Mouse (Mus musculus) hematopoietic stem cell, adult 5-6 weeks (primary cell): ENCODE results near the gene Ccdc69. TPM values are rescaled to one million over a fixed set of nuclear protein-coding genes. Genes with fewer than 3 reads are reported as not detected.
"Not testable (repeated sequence)": the region's sequence is repeated elsewhere in the genome, so short reads cannot be mapped to it uniquely, and the experiment has no call there.

Experiments used
- ATAC-seq, 2 experiments: fragments of 125-278 bp in 1 of 2; replicated peaks in 1 of 2; 2 replicates each; pipeline ENCODE4 v1.8.0; 2016 to 2017; ENCODE audit warnings: inconsistent platforms in 2 of 2, mild to moderate bottlenecking in 2 of 2, moderate number of reproducible peaks in 2 of 2, low read depth in 1 of 2, moderate TSS enrichment in 1 of 2; ENCODE audit not compliant: low FRiP score in 2 of 2, poor library complexity in 2 of 2, severe bottlenecking in 2 of 2, insufficient read depth in 1 of 2, low TSS enrichment in 1 of 2
- total RNA-seq: library from RNA; stranded (forward); fragments of 172-1452, 232-1000 nt; gene quantifications from 2 replicates; pipeline ENCODE4 v1.2.3, GENCODE M21; 2017

Gene Ccdc69
- total RNA-seq, 1 experiment from 2014 or later: 47.6 TPM

DNA sequence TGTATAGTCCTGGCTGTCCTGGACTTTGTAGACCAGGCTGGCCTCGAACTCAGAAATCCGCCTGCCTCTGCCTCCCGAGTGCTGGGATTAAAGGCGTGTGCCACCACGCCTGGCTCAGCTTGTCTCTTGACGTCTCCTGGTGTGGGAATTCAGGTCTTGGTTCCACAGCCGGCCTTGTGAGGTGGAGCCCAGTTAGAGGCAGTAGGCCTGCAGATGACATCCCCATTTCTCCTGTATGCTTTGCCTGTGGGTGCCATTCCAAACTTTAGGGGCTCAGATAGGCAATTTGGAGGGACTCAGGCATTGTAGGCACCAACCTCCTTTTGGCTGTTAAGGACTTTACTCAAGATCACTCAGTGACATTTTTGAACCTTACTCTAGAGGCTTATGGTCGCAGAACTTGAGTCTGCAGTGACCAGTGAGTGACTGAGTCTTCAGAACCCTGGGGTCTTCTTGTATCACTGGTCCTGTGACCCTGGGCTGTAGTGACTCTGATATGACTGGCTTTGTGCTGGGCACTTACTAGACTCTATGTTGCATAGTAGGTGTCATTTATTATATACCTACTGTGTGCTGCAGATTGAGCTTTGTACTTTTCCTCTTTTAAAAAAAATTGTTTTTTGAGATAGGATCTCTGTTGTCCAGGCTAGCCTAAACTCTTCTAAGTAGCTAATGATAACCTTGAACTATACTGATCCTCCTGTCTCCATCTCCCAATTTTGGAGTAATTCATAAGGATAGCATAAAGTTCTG, 21.3 kb upstream of the Ccdc69 start:
- ATAC-seq: no peak

DNA sequence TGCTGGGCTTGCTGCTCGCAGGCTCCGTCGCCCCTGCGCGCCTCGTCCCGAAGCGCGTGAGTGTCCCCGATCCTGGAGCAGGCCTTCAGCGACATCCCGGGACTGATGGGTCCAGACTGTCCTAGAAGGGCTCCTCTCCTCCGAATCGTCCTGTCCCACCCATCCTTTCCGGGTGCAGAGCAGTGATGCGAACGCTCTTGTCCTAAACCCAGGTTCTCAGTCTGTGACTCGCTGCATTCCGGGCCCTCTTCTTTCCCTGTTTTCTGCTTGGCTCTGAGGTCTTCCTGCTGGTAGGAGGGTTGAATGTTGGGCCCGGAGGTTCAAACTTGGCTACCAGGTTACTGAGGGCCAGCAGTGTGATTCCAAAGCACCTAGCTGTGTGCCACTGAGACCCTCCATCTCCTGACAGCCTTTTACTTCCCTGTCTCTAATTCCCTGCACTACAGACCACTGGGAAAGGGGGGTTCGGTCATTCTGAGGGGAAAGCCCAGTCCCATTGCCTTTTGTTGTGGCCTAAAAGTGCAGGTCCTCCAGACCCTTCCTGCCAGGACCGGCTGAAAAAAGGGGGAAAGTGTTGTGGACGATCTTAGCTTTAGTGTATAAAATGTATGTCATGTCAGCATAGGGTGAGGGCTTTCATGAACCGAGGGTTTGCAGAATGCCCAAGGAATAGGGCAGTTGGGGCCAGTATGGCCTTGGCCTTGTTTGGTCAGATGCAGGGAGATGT, 20.4 kb upstream of the Ccdc69 start:
- no peak; a peak in 1 of 4 replicates for ATAC-seq

DNA sequence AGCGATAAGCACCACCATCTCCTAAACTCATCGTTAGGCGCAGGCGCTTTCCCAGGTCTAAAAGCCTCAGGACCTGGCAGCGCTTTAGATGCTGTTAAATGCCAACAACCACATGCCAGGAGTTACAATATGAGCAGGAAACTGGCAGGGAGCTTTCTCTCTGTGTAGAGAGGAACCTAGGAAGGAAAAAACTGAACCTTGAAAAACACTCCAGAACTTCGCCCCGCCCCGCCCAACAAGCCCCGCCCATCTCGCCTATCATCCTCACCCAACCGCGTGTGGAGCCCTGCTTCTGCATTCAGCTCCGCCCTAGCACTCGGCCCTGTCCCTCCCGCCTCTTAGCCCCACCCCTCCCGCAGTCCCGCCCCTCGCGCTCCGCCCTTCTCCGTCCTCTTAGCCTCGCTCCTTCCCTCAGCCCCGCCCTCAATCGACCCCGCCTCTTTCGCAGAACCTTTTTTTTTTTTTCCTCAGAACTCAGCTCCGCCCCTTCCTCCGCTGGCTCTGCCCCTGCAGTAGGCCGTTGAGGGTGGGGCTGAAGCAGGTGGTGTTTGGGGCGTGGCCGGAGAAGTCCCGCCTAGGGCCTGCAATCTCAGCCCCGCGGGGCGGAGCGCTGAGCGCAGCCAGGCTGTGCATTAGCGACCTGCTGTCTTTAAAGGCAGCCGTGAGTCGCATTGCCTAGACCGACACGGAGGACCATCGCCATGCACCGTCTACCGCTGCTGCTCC, 19.7 kb upstream of the Ccdc69 start, which contains the start of gene Gm2a:
Gm2a (plus strand) TSS at position 653 of the 726 bp plus-strand sequence.
- ATAC-seq: peak; percentile 93

DNA sequence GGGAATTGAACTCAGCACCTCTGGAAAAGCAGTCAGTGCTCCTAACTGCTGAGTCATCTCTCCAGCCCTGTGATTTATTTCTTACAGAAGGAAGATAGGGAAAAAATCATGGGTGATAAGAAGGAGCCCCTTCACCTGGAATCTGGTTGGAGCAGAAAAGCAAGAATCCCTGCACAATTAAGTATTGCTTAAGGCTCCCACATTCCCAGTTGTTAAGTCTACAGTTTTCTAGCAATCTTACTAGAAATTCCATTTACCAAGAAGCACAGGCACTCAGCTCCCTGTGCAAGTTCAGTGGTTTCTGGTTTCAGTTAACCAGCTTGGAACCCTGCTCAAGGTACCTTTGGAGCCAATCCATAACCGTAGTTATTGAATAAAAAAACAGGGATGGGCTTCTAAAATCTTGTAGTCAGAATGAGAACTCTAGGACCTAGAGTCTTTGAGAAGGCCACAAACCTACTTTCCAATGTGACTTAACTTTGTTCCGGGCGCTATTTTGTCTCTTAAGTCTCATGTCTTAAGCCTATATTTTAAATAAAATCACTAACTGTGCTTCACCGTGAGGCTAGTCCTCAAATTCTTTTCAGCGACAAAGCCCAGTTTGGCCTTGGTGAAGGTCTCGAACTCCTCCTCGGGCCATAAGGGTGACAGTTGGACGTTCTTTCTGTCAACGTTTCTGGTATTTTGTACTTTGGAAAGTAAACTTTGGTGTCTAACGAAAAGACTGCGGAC, 19.0 kb upstream of the Ccdc69 start:
- no peak for ATAC-seq

DNA sequence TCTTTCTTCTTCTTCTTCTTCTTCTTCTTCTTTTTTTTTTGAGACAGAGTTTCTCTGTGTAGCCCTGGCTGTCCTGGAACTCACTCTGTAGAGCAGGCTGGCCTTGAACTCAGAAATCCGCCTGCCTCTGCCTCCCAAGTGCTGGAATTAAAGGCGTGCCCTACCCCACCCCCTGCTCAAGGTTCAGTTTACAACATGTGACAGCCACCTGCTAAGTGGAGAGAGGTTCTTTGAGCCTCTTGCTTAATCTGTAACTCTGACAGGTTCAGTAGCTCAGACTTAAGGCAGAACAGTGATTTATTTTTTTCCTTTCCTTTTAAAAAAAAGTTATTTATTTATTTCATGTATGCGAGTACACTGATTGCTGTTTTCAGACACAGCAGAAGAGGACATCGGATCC, 18.4 kb upstream of the Ccdc69 start:
- ATAC-seq: not testable (repeated sequence)

DNA sequence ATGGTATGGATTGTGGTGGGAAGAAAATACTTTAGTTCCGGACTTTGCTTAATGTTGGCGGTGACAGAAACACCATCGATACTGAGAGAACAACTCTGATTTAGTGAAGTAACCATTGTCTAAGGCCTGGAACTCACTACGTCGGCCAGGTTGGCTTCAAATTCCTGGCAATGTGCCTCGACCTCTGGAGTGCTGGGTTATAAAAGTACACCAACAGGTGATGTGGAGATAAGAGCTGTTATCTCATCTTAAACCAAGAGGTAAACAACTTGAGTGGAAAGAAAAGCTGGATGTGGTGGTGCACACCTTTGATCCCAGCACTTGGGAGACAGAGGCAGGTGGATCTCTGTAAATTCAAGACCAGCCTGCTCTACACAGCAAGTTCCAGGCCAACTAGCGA, 15.2 kb upstream of the Ccdc69 start:
- ATAC-seq: no peak

DNA sequence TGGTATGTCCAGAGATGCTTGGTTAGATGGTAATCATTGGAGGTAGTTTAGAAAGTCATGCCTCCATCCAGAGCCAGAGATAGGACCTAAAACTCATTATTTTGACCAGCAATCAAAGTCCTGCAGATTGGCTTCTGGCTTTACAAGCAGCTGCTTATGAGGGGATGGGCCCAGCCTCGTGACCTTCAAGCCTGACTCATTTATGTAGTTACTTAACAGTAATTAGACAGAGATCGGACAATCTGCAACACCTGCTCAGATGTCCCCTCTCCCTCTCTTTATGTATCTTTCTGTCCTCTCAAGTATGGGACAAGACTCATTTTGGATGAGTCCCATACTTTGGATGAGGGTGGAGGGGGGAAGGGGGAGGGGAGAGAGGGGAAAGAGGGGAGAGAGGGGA, 12.0 kb upstream of the Ccdc69 start:
- no peak for ATAC-seq

DNA sequence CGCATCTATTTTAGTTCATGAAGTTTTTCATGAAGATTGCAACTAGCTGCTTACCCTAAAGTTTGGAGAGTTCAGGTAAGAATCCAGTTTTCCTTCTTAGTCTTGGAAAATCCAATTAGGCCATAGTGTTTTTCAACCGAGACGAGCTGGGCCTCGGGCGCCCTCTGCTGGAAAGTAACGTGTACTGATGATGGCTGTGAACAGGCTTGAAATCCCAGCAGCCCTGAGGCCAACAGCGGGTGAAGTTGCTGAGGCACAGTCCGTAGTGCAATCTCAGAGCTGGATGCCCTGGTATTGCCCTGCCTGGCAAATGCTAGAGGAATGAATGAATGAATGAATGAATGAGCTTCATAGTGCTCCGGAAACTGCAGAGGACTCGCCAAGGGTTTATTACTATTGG, 9.1 kb upstream of the Ccdc69 start:
- ATAC-seq: peak; percentile 58 to 93; a peak in 3 of 4 replicates

DNA sequence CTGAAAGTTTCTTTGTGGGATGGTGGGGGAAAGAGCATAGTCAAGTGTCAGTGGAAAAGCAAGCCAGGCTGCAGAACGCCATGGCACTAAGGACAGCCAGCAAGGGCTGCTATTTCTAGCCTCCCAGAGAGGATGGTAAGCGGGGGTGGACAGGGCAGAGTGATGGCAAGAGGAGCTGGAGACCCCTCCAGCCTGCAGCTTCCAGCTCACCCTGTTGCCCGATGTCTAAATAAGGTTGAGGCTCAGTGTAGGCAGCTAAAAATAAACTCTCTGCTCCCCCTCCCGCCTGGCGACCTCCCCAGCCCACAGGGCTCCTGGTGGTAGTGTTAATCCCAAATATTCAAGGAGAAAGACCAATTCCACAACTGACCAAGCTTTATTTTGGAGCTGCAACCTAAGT, 7.5 kb upstream of the Ccdc69 start:
- ATAC-seq: no peak

DNA sequence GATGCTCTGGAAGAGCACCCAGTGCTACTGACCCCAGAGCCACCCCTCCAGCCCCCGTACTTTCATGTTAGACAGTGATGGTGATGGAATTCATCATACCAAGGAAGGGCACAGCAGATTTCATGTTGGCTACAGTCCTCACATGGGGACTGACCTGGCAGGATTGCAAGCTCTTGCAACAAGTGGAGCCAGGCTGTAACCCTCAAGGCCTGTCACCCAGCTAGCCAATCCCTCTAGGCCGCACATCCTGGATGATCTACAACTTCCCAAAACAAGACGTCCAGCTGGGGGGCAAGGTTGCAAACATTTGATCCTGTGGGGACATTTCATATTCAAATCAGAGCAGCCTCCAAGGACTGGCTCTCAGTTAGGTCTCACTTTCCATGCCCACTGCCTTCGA, 6.7 kb upstream of the Ccdc69 start:
- no peak for ATAC-seq

DNA sequence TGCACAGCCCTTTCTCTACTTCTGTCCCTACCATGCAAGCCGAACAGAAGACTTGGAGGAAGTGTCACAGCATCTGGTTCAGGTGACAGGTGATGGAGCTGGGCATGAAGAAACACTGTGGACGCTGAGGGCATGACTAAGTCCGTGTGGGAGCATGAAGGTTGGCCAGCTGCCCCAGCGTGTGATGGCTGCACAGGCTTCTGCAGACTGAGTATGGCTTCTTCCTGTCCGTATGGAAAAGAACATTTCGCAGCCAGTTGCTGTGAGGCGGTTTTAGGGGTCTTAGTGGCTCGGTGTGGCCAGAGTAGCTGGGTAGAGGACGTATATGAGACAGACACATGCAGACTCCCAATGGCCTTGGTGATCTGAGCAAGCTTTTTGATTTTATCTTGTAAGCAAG, 3.3 kb upstream of the Ccdc69 start:
- no peak for ATAC-seq

DNA sequence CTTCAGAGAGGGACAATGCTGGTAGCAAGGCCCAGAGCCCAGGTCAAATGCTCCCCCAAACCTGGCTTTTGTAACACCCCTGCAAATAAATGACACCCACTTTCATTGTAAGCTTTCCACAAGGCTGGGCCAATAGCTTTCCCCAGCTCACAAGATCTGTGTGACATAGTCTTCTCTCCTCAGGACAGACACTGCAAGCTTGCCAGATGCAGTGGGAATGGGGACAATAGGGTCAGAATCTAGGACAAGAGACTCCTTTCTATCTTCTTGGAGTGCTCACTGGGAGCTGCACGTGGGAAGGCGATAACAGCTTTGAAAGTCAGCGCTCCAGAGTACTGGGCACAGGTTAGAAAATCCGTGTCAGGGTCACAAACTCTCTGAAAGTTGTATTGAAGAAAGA, 1.2 kb upstream of the Ccdc69 start:
- ATAC-seq: no peak

DNA sequence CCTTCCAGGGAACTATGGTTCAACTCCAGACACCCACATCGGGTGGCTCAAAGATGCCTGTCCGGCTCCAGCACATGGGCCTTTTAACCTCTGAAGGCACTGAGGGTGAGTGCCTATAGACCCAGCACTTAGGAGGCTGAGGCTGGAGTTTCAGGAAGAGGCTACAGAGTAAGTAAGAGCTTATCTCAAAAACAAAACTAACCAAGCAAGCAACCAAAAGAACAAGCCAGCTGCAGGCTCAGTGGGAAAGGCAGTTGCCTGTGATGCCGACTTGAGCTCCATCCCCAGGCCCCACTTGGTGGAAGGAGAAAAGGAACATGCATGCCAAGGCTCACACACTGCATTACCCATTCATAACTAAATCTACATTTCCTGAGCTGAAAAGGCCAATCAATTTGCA, 571 bp upstream of the Ccdc69 start:
- ATAC-seq: no peak

DNA sequence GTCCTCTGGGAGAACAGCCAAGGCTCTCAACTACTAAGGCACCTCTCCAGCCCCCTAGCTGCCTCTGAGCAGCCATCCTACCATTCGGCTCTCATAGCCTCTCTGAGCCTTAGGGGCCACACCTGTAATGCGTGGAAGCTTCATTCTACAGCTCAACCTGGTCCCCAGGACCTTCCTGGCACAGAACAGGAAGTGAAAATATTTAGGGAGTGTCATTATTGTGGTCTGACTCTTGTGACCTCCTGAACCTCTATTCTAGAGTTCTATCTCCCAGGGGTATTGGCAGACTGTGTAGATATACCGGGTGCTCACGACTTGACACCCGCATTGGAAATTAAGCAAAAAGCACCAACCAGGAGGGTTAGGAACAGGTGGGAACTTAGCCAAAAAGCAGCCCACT, 1.7 kb downstream of the Ccdc69 start:
- ATAC-seq: no peak

DNA sequence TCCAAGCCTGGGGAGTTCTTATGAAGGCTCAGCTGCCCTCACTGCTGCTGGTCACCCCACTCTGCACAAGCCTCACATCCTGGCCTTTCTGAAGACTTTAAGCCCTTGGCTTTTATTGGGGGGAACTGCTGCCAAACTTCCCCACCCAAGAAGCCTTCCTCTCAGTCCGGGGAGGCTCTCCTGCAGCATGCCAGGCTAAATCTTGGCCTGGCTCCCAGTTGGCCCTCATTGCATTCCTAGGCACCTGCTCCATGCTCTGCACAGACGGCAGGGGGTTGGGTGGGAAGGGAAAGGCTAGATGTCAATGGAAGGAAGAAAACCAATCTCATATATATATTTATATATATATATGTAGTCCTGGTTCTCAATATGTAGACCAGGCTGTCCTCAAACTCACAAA, 2.3 kb downstream of the Ccdc69 start:
- no peak for ATAC-seq

DNA sequence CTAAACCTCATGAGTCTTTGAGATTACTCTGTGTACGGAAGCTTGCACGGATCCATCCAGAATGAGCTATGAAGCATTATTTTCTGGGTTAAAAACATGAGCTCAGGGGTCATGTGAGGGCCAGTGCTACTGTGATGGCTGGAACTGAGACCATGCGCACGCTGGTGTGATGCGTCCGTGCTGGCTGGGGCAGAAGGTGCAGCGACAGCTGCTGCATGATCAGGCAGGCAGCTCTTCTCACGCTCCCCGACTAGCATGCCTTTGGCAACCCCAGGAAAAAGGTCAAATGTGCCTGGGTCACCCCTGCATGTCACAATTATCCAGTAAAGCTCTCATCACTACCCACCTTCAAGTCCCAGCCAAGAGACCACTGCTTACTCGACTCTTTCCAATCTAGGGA, 4.7 kb downstream of the Ccdc69 start:
- ATAC-seq: no peak

DNA sequence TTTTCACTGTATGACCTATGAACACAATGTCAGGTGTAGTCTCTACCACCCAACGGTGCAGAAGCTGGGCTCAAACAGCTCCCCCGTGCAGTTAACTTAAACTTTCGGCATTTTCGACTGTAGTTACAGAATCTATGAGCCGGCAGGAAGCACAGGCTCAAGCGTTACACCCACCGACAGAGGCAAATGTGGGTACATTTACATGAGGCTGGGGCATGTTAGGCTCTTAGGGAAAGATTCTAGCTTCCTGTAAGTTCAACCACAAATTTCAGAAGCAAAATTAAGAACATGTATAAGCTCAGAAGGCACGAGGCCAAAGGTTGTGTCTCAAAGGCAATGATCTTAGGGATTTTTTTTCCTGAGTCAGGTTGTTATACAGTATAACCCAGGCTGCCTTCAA, 5.5 kb downstream of the Ccdc69 start:
- ATAC-seq: no peak

DNA sequence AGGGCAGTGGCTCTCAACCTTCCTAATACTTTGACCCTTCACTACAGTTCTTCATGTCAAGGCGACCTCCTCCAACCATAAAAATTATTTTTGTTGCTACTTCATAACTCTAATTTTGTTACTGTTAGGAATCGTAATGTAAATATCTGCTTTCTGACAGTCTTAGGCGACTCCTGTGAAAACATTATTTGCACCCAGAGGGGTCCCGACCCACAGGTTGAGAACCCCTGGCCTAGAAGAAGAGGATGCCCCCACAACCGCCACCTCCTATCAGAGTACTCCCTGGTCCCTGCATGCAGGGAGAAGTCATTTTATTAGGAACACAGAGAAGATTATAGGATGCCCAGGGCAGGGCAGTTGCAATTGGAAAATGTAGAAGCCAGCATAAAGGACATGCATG, 6.6 kb downstream of the Ccdc69 start:
- no peak for ATAC-seq
